Mouse (Mus musculus): Measurements from ENCODE around the gene Casc1. TPM values are rescaled to one million over a fixed set of nuclear protein-coding genes. Genes with fewer than 3 reads are reported as not detected.

Gene Casc1
- polyA plus RNA-seq, 1 experiment from 2014 or later = 1.6 TPM

GRCm38 (mm10) chr6:145242521-145242920, 31.7 kb upstream of the Casc1 start:
- Histone ChIP-seq H3K9me3 (ENCODE audit: control insufficient read depth, low read length) (no peaks in the 10 kb centered on the region), H3K27ac (ENCODE audit: low read depth, low read length) (no peak overlapping the region), H3K4me1 (ENCODE audit: control insufficient read depth, insufficient read depth, low read depth, low read length) (peaks cover 4% of the 10 kb centered on the region), H3K9ac (ENCODE audit: low read depth, low read length) (no peak overlapping the region), H3K27me3 (replicated peaks; ENCODE audit: control insufficient read depth, insufficient read depth, low read length) (no peaks in the 10 kb centered on the region), H3K4me3 (ENCODE audit: low read length) (no peak overlapping the region), H3K36me3 (ENCODE audit: control insufficient read depth, insufficient read depth, low read length) (peaks cover 3% of the 10 kb centered on the region; the same call in 1 of the 2 replicates), H3K4me2 (ENCODE audit: low read length) (no peak overlapping the region)
- WGBS = 42% methylated on average over 1 of the region's 1 CpGs
- ATAC-seq = no peak

GRCm38 (mm10) chr6:145240285-145240684, 29.5 kb upstream of the Casc1 start:
- Histone ChIP-seq H3K4me1 (ENCODE audit: control insufficient read depth, insufficient read depth, low read depth, low read length) (no peaks in the 10 kb centered on the region), H3K36me3 (ENCODE audit: control insufficient read depth, insufficient read depth, low read length) (peaks cover 3% of the 10 kb centered on the region; the same call in 1 of the 2 replicates), H3K4me2 (ENCODE audit: low read length) (no peak overlapping the region), H3K4me3 (ENCODE audit: low read length) (no peak overlapping the region), H3K27ac (ENCODE audit: low read depth, low read length) (no peak overlapping the region), H3K27me3 (replicated peaks; ENCODE audit: control insufficient read depth, insufficient read depth, low read length) (no peaks in the 10 kb centered on the region), H3K9ac (ENCODE audit: low read depth, low read length) (no peak overlapping the region), H3K9me3 (ENCODE audit: control insufficient read depth, low read length) (no peaks in the 10 kb centered on the region)
- no peak for ATAC-seq
- 94% methylated on average over 6 of the region's 6 CpGs for WGBS

- 83% methylated on average over 4 of the region's 4 CpGs for WGBS
- Histone ChIP-seq H3K9me3 (ENCODE audit: control insufficient read depth, low read length) (no peaks in the 10 kb centered on the region), H3K4me3 (ENCODE audit: low read length) (no peak overlapping the region), H3K4me1 (ENCODE audit: control insufficient read depth, insufficient read depth, low read depth, low read length) (no peaks in the 10 kb centered on the region), H3K27me3 (replicated peaks; ENCODE audit: control insufficient read depth, insufficient read depth, low read length) (no peaks in the 10 kb centered on the region), H3K9ac (ENCODE audit: low read depth, low read length) (no peak overlapping the region), H3K36me3 (ENCODE audit: control insufficient read depth, insufficient read depth, low read length) (no peaks in the 10 kb centered on the region), H3K27ac (ENCODE audit: low read depth, low read length) (no peak overlapping the region), H3K4me2 (ENCODE audit: low read length) (no peak overlapping the region)
- ATAC-seq = no peak
Observed at GRCm38 (mm10) chr6:145237148-145237547, 26.3 kb upstream of the Casc1 start.

GRCm38 (mm10) chr6:145235367-145235766, 24.6 kb upstream of the Casc1 start:
- Histone ChIP-seq H3K27ac (ENCODE audit: low read depth, low read length) (no peak overlapping the region), H3K4me1 (ENCODE audit: control insufficient read depth, insufficient read depth, low read depth, low read length) (no peaks in the 10 kb centered on the region), H3K9me3 (ENCODE audit: control insufficient read depth, low read length) (no peaks in the 10 kb centered on the region), H3K9ac (ENCODE audit: low read depth, low read length) (no peak overlapping the region), H3K4me3 (ENCODE audit: low read length) (no peak overlapping the region), H3K36me3 (ENCODE audit: control insufficient read depth, insufficient read depth, low read length) (peaks cover 3% of the 10 kb centered on the region; the same call in 1 of the 2 replicates), H3K27me3 (replicated peaks; ENCODE audit: control insufficient read depth, insufficient read depth, low read length) (no peaks in the 10 kb centered on the region), H3K4me2 (ENCODE audit: low read length) (no peak overlapping the region)
- no peak for ATAC-seq
- WGBS = 88% methylated on average over 6 of the region's 6 CpGs

GRCm38 (mm10) chr6:145234391-145234790, 23.6 kb upstream of the Casc1 start:
- no peaks in the 10 kb centered on the region for H3K27me3 ChIP-seq (replicated peaks; ENCODE audit: control insufficient read depth, insufficient read depth, low read length)
- no peak overlapping the region for H3K27ac ChIP-seq (ENCODE audit: low read depth, low read length)
- peaks cover 5% of the 10 kb centered on the region; the same call in 1 of the 2 replicates for H3K36me3 ChIP-seq (ENCODE audit: control insufficient read depth, insufficient read depth, low read length)
- H3K9ac ChIP-seq (ENCODE audit: low read depth, low read length) = no peak overlapping the region
- no peaks in the 10 kb centered on the region for H3K4me1 ChIP-seq (ENCODE audit: control insufficient read depth, insufficient read depth, low read depth, low read length)
- WGBS = 76% methylated on average over 1 of the region's 1 CpGs
- ATAC-seq = no peak
- H3K9me3 ChIP-seq (ENCODE audit: control insufficient read depth, low read length) = no peaks in the 10 kb centered on the region
- H3K4me3 ChIP-seq (ENCODE audit: low read length) = no peak overlapping the region
- no peak overlapping the region for H3K4me2 ChIP-seq (ENCODE audit: low read length)

- Histone ChIP-seq H3K9ac (ENCODE audit: low read depth, low read length) (no peak overlapping the region), H3K4me1 (ENCODE audit: control insufficient read depth, insufficient read depth, low read depth, low read length) (no peaks in the 10 kb centered on the region), H3K4me2 (ENCODE audit: low read length) (no peak overlapping the region), H3K9me3 (ENCODE audit: control insufficient read depth, low read length) (no peaks in the 10 kb centered on the region), H3K27me3 (replicated peaks; ENCODE audit: control insufficient read depth, insufficient read depth, low read length) (no peaks in the 10 kb centered on the region), H3K4me3 (ENCODE audit: low read length) (no peak overlapping the region), H3K36me3 (ENCODE audit: control insufficient read depth, insufficient read depth, low read length) (peaks cover 7% of the 10 kb centered on the region; the same call in 1 of the 2 replicates), H3K27ac (ENCODE audit: low read depth, low read length) (no peak overlapping the region)
- ATAC-seq = no peak
- WGBS = 89% methylated on average over 3 of the region's 3 CpGs
Observed at GRCm38 (mm10) chr6:145226296-145226695, 15.5 kb upstream of the Casc1 start.

GRCm38 (mm10) chr6:145224246-145224645, 13.4 kb upstream of the Casc1 start:
- ATAC-seq = no peak
- Histone ChIP-seq H3K9me3 (ENCODE audit: control insufficient read depth, low read length) (no peaks in the 10 kb centered on the region), H3K4me1 (ENCODE audit: control insufficient read depth, insufficient read depth, low read depth, low read length) (no peaks in the 10 kb centered on the region), H3K4me3 (ENCODE audit: low read length) (no peak overlapping the region), H3K4me2 (ENCODE audit: low read length) (no peak overlapping the region), H3K27ac (ENCODE audit: low read depth, low read length) (no peak overlapping the region), H3K27me3 (replicated peaks; ENCODE audit: control insufficient read depth, insufficient read depth, low read length) (no peaks in the 10 kb centered on the region), H3K36me3 (ENCODE audit: control insufficient read depth, insufficient read depth, low read length) (peaks cover 2% of the 10 kb centered on the region; the same call in 1 of the 2 replicates), H3K9ac (ENCODE audit: low read depth, low read length) (no peak overlapping the region)
- 92% methylated on average over 6 of the region's 6 CpGs for WGBS

- no peak for ATAC-seq
Observed at GRCm38 (mm10) chr6:145215826-145216225, 5.0 kb upstream of the Casc1 start.

GRCm38 (mm10) chr6:145213916-145214315, 3.1 kb upstream of the Casc1 start:
- H3K9ac ChIP-seq (ENCODE audit: low read depth, low read length) = no peak overlapping the region
- H3K4me2 ChIP-seq (ENCODE audit: low read length) = no peak overlapping the region
- 87% methylated on average over 2 of the region's 2 CpGs for WGBS

More at GRCm38 (mm10) chr6:145215826-145216225, 5.0 kb upstream of the Casc1 start:
- Histone ChIP-seq H3K36me3 (ENCODE audit: control insufficient read depth, insufficient read depth, low read length) (no peaks in the 10 kb centered on the region), H3K4me1 (ENCODE audit: control insufficient read depth, insufficient read depth, low read depth, low read length) (peaks cover 9% of the 10 kb centered on the region), H3K9me3 (ENCODE audit: control insufficient read depth, low read length) (no peaks in the 10 kb centered on the region), H3K9ac (ENCODE audit: low read depth, low read length) (no peak overlapping the region), H3K27ac (ENCODE audit: low read depth, low read length) (no peak overlapping the region), H3K4me3 (ENCODE audit: low read length) (no peak overlapping the region), H3K27me3 (replicated peaks; ENCODE audit: control insufficient read depth, insufficient read depth, low read length) (no peaks in the 10 kb centered on the region), H3K4me2 (ENCODE audit: low read length) (no peak overlapping the region)
- 94% methylated on average over 3 of the region's 3 CpGs for WGBS

More at GRCm38 (mm10) chr6:145213916-145214315, 3.1 kb upstream of the Casc1 start:
- H3K4me3 ChIP-seq (ENCODE audit: low read length) = no peak overlapping the region
- no peaks in the 10 kb centered on the region for H3K27me3 ChIP-seq (replicated peaks; ENCODE audit: control insufficient read depth, insufficient read depth, low read length)
- H3K36me3 ChIP-seq (ENCODE audit: control insufficient read depth, insufficient read depth, low read length) = no peaks in the 10 kb centered on the region
- no peak overlapping the region for H3K27ac ChIP-seq (ENCODE audit: low read depth, low read length)
- no peak for ATAC-seq
- H3K9me3 ChIP-seq (ENCODE audit: control insufficient read depth, low read length) = no peaks in the 10 kb centered on the region
- H3K4me1 ChIP-seq (ENCODE audit: control insufficient read depth, insufficient read depth, low read depth, low read length) = peaks cover 15% of the 10 kb centered on the region
